Mouse (Mus musculus) cortical plate, adult 2 months (tissue): ENCODE measurements around the gene Gm13889. TPM values are rescaled to one million over a fixed set of nuclear protein-coding genes. Genes with fewer than 3 reads are reported as not detected.

ENCODE experiments used
- H3K27ac ChIP-seq: fragments of 200-500 bp; 2 replicates; pipeline ENCODE4 v1.5.1; 2012; ENCODE audit warnings: low read length, control low read depth, inconsistent platforms; ENCODE audit not compliant: insufficient read depth
- H3K4me1 ChIP-seq: fragments of 200-500 bp; 2 replicates; pipeline ENCODE4 v1.6.1; 2011; ENCODE audit warnings: low read length; ENCODE audit not compliant: control insufficient read depth, insufficient read depth
- H3K4me3 ChIP-seq: fragments of 200-500 bp; 2 replicates; pipeline ENCODE4 v1.5.1; 2011; ENCODE audit warnings: mild to moderate bottlenecking, low read length, control low read depth; ENCODE audit not compliant: insufficient read depth
- CTCF ChIP-seq: fragments of 200-500 bp; IDR thresholded peaks from 2 replicates; pipeline ENCODE4 v1.5.1; 2011; ENCODE audit warnings: mild to moderate bottlenecking, control low read depth, low read length; ENCODE audit not compliant: insufficient read depth; ENCODE audit errors: extremely low read depth
- POLR2A ChIP-seq: fragments of 200-500 bp; IDR thresholded peaks from 2 replicates; pipeline ENCODE4 v1.6.1; 2011; ENCODE audit warnings: mild to moderate bottlenecking, low read length, control low read depth; ENCODE audit not compliant: insufficient read depth; ENCODE audit errors: extremely low read depth
- polyA plus RNA-seq: library from polyadenylated mRNA; depleted of rRNA; stranded (reverse); fragments of >200 nt; gene quantifications from 2 replicates; pipeline ENCODE4 v1.2.3, GENCODE M21; 2012

Gene Gm13889
- polyA plus RNA-seq, 1 experiment = 39.6 TPM

DNA sequence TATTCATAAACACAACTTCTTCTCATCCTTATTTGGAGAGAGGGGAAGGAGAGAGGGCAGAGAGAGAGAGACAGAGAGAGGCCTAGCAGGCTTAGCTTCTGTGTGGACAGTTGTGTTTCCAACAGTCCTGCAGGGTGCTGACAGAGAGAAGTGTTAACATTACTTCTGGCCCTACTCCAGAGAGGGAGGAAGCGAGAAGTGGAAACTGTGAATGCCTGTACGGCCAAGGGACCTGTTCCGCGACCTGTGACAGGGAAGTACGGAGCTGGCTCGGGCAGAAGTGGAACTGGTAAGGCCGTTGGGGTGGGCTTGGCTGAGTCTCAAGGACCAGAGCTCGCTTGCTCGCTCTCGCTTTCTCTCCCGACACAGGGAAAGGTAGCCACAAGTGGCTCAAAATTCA, 15.3 kb downstream of the Gm13889 start:
- H3K4me3 ChIP-seq = no peak overlapping the region
- no peaks in the 10 kb centered on the region for H3K4me1 ChIP-seq
- TF ChIP-seq POLR2A = no peak
- TF ChIP-seq CTCF = no peak
- H3K27ac ChIP-seq = no peak overlapping the region

DNA sequence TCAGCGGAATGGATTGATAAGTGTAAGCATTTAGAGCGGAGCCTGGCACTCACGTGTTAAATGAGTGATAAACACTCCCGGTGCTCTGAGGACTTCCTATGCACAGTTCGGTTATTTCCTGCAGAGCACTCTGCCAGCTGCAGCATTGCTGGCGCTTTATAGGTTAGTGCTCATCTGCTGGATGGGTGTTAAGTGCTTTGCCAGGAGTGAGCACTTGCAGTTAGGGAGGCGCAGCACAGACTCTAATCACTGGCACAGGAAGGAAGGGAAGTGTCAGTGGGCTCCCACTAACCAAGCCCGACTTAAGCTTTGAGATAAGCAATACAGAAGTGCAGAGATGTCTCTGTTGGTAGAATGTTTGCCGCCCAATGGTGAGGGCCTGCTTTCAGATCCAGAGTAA, 18.5 kb downstream of the Gm13889 start:
- Histone ChIP-seq H3K4me3 (no peak overlapping the region), H3K4me1 (no peaks in the 10 kb centered on the region), H3K27ac (no peak overlapping the region)
- TF ChIP-seq CTCF (no peak), POLR2A (no peak)

DNA sequence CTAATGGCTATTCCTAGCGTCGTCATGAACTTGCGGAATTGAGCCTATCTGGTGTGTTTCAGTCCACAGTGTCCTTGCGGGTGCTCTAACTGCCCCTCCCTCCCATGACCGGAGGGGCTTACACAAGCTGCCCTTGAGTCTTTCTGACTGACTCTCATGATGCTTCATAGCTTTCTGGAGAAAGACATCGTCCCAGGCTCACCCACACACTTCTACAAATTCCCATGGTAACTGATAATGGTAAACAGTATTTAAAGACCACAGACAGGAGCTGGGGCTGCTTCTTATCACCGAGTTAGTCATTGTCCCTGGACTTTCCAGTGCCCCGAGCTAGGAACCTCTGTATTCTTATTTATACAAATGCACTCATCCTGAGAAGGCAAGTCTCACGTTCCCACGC, 28.1 kb downstream of the Gm13889 start:
- Histone ChIP-seq H3K27ac (no peak overlapping the region), H3K4me1 (peaks cover 5% of the 10 kb centered on the region; the same call in 1 of the 2 replicates), H3K4me3 (no peak overlapping the region)
- no peak for TF ChIP-seq CTCF
- no peak for TF ChIP-seq POLR2A

DNA sequence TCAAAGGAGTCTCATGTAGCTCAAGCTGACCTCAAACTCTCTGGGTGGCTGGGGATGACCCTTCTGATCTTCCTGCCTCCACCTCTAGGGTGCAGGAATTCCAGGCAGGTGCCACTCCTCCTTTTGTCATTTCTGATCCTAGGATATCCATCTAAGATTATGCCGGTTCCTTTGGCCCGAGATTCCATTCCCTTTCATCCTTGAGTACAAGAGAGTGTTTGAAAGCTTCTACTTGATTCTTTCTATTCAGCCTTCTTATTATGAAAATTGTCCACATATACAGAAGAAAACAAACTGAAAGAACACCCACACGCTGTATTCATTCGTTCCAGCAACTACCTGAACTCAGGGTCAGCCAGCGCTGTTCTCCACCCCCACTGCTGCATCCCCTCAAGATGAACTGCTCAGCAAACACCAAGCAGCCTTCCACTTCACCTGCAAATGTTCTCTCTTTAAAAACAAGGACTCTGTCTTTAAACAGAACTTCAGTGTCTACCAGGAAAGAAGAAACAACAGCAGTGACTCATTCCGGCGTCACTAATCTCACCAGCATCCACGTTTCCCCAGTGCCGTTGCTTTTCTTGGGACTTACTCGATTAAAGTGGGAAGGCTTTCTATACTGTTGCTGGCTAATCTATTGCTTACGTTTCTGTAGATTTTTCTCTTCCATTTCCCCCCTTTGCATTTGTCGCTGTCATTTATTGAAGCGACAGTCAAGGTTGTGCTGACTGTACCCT, 29.1 kb downstream of the Gm13889 start:
- TF ChIP-seq POLR2A (no peak), CTCF (no peak)
- H3K27ac ChIP-seq = no peak overlapping the region
- no peak overlapping the region for H3K4me3 ChIP-seq
- H3K4me1 ChIP-seq = peaks cover 5% of the 10 kb centered on the region; the same call in 1 of the 2 replicates

DNA sequence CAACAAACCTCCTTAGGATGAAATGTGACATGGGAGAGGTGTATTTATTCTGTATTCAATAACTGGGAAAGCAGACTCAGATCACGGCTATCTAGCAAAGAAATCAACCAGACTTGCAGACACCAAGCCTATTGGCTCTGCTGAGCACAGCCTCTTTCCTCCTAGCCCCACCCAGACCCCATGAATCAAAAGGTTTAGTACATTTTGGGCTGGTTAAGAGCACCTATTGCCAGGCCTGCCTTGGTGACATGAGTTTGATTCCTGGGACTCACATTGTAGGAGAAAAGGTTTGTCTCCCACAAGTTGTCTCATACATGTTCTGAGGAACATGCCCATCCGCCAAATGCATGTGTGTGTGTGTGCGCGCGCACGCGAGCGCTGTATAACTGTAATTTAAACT, 30.9 kb downstream of the Gm13889 start:
- Histone ChIP-seq H3K4me1 (peaks cover 5% of the 10 kb centered on the region; the same call in 1 of the 2 replicates), H3K27ac (no peak overlapping the region), H3K4me3 (no peak overlapping the region)
- TF ChIP-seq POLR2A (no peak), CTCF (no peak)

DNA sequence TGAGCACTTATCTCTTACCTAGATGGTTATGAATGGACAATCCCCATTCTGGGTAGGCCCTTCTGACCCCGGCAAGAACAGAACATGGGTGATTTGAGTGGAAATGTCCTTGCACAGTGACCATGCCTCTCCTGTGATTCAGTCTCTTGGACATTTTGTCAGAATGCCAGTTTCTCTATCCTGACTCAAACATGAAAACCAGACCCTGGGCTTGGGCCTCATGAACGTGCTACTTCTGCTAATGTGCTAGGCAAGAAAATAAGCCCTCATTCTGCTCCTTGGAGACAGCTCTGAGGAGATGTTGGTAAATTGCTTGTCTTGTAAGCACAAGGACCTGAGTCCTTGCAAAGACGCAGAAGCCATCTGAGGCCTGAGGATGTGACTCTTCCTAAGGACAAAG, 37.9 kb downstream of the Gm13889 start:
- Histone ChIP-seq H3K27ac (no peak overlapping the region), H3K4me1 (no peaks in the 10 kb centered on the region), H3K4me3 (no peak overlapping the region)
- TF ChIP-seq CTCF = no peak
- TF ChIP-seq POLR2A = no peak

DNA sequence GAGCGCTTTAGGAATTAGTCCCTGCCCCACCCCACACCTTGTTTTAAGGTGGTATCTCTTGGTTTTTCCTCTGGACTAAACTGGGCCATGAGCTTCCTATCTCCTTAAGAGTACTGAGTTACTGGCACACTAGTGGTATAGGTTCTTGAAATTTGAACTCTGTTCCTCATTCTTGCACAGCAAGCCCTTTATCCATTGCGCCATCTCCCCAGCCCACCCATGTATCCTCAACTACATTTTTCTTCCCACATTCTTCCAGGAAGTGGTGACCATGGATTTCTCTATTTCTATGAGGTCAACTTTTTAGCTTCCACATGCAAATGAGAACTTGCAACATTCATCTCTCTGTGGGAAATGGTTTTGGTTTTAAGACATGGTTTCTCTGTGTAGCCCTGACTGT, 43.4 kb downstream of the Gm13889 start:
- Histone ChIP-seq H3K27ac (no peak overlapping the region), H3K4me1 (no peaks in the 10 kb centered on the region), H3K4me3 (no peak overlapping the region)
- TF ChIP-seq POLR2A (no peak), CTCF (no peak)

DNA sequence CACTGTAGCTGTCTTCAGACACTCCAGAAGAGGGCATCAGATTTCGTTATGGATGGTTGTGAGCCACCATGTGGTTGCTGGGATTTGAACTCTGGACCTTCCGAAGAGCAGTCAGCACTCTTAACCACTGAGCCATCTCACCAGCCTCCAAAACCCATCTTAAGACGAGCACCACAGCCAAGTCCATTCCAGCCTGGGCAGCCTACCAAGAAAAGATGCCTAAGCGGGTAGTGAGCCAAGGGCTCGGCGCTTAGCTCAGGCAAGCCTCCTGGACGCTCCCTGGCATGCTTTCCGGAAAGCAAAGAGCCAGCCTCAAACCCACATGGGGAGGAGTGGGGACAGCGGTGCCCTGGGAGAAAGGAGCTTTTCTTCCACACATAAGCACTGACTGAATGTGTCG, 45.1 kb downstream of the Gm13889 start:
- H3K27ac ChIP-seq = no peak overlapping the region
- TF ChIP-seq POLR2A (no peak), CTCF (no peak)
- no peak overlapping the region for H3K4me3 ChIP-seq
- peaks cover 7% of the 10 kb centered on the region; the same call in 1 of the 2 replicates for H3K4me1 ChIP-seq

DNA sequence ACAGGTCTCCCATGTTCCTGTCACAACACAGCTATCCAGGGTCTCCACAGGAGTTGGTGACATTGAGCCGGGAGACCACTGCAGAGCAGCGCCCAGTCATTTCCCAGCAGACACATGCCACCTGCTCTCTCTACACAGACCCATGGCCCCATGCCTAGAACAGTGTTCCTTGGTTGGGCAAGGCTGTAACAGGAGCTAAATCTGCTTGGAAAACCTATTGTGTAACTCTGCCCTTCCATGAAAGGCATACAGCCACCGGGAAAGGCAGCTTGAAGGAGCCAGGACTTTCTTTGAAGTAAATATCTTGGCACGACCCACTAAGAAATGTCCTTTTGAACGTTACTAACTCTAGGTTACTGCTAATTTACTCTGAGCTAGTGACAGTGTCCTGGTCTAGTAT, 47.3 kb downstream of the Gm13889 start:
- 0 out of 2 replicates have a peak overlapping the region, but pooled peaks have one; percentile 5 for H3K27ac ChIP-seq
- TF ChIP-seq POLR2A (no peak), CTCF (no peak)
- peaks cover 7% of the 10 kb centered on the region; the same call in 1 of the 2 replicates for H3K4me1 ChIP-seq
- H3K4me3 ChIP-seq = no peak overlapping the region
